Mouse (Mus musculus): ENCODE results near the gene 1700030K09Rik.

Gene 1700030K09Rik

GRCm38 (mm10) chr8:72504637-72505314 is 61.1 kb downstream of the 1700030K09Rik start:
- in situ Hi-C loops (cut with MboI), result no loop called here

- in situ Hi-C loops (cut with MboI), result no loop called here
Observed at GRCm38 (mm10) chr8:72507505-72507904, 63.8 kb downstream of the 1700030K09Rik start.

Measured in mature B cell (primary cell).